Mouse (Mus musculus) hindbrain, embryonic 12.5 days (tissue): ENCODE data around the gene Clic4. TPM values are rescaled to one million over a fixed set of nuclear protein-coding genes. Genes with fewer than 3 reads are reported as not detected.

Source experiments
- ATAC-seq: fragments of 200-750 bp; cut with Nextera tagmentation; 2 replicates; pipeline ENCODE4 v1.8.0; 2017; ENCODE audit warnings: moderate TSS enrichment; ENCODE audit not compliant: low FRiP score
- H3K27ac ChIP-seq: fragments of 300-500 bp; sonication (generic); 2 replicates; pipeline ENCODE4 v1.5.1; 2016; ENCODE audit warnings: mild to moderate bottlenecking
- H3K27me3 ChIP-seq: fragments of 300-500 bp; sonication (generic); 2 replicates; pipeline ENCODE4 v1.6.1; 2016; ENCODE audit warnings: mild to moderate bottlenecking
- H3K36me3 ChIP-seq: fragments of 300-500 bp; sonication (generic); 2 replicates; pipeline ENCODE4 v1.6.1; 2016; ENCODE audit warnings: mild to moderate bottlenecking
- H3K4me1 ChIP-seq: fragments of 300-500 bp; sonication (generic); 2 replicates; pipeline ENCODE4 v1.6.1; 2016
- H3K4me2 ChIP-seq: fragments of 300-500 bp; sonication (generic); replicated peaks from 2 replicates; pipeline ENCODE4 v1.6.1; 2016; ENCODE audit warnings: mild to moderate bottlenecking
- H3K4me3 ChIP-seq: fragments of 300-500 bp; sonication (generic); 2 replicates; pipeline ENCODE4 v1.5.1; 2016; ENCODE audit warnings: mild to moderate bottlenecking
- H3K9ac ChIP-seq: fragments of 300-500 bp; sonication (generic); 2 replicates; pipeline ENCODE4 v1.6.1; 2016; ENCODE audit warnings: mild to moderate bottlenecking, moderate library complexity
- H3K9me3 ChIP-seq: fragments of 300-500 bp; sonication (generic); replicated peaks from 2 replicates; pipeline ENCODE4 v1.6.1; 2016; ENCODE audit warnings: mild to moderate bottlenecking
- WGBS: fragments of 180-500 bp; shearing (Covaris S2); methylation state at CpG from one replicate; pipeline ENCODE4 v1.1.7; 2016; 5-methylcytosine and 5-hydroxymethylcytosine counted together
- polyA plus RNA-seq: library from polyadenylated mRNA; unstranded; fragments of >200 nt; fragmentation: Nextera tagmentation; extraction: Ambion mirVana; gene quantifications from 2 replicates; pipeline ENCODE4 v1.2.1, GENCODE M21; 2016

The Clic4 gene
- polyA plus RNA-seq, result 159 TPM in 2 replicates

GRCm38 (mm10) chr4:135272640-135273306 lies at the start of gene Clic4:
Clic4 (minus strand) TSS chr4:135272814.
- peak within 1 kb of the TSS; percentile 92 for H3K4me3 ChIP-seq
- 0 out of 2 replicates have a peak, but pooled peaks cover 3% of the 10 kb centered on the region for H3K36me3 ChIP-seq
- peaks cover 27% of the 10 kb centered on the region for H3K27me3 ChIP-seq
- H3K9ac ChIP-seq, result peak within 1 kb of the TSS; percentile 89
- peak; percentile 98 for ATAC-seq
- no peaks in the 10 kb centered on the region for H3K9me3 ChIP-seq
- peaks cover 32% of the 10 kb centered on the region for H3K4me1 ChIP-seq
- H3K27ac ChIP-seq, result peak within 1 kb of the TSS; percentile 97
- 1% methylated on average over 51 of the region's 64 CpGs for WGBS
- peak within 1 kb of the TSS; percentile 80 for H3K4me2 ChIP-seq

DNA sequence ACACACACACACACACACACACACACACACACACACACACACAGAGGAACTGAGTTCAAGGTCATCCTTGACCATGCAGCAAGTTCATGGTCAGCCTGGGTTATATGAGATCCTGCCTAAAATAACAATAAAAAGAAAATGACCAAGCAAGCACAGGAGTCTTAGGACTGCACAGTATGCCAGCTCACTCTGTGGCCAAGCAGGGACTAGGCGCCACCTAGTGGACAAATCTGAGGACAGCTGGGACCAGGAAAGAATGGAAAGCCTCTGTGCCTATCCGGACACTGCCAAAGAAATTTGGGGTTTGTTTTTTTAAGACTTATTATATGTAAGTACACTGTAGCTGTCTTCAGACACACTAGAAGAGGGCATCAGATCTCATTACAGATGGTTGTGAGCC lies 45.4 kb upstream of the Clic4 start:
- no peak overlapping the region for H3K9ac ChIP-seq
- peaks cover 4% of the 10 kb centered on the region for H3K4me1 ChIP-seq
- H3K36me3 ChIP-seq, result peaks cover 80% of the 10 kb centered on the region
- no peak overlapping the region for H3K27ac ChIP-seq
- H3K4me2 ChIP-seq, result no peak overlapping the region
- H3K4me3 ChIP-seq, result no peak overlapping the region
- WGBS, result 22% methylated on average over 2 of the region's 2 CpGs
- peak; percentile 68; the same call in 1 of the 2 replicates for ATAC-seq
- no peaks in the 10 kb centered on the region for H3K27me3 ChIP-seq
- H3K9me3 ChIP-seq, result no peaks in the 10 kb centered on the region

- WGBS, result 95% methylated on average over 4 of the region's 4 CpGs
- H3K36me3 ChIP-seq, result peaks cover 76% of the 10 kb centered on the region
- ATAC-seq, result no peak
- H3K4me2 ChIP-seq, result no peak overlapping the region
- no peak overlapping the region for H3K4me3 ChIP-seq
- H3K4me1 ChIP-seq, result peaks cover 9% of the 10 kb centered on the region
- H3K9ac ChIP-seq, result no peak overlapping the region
- no peak overlapping the region for H3K27ac ChIP-seq
- H3K27me3 ChIP-seq, result no peaks in the 10 kb centered on the region
- no peaks in the 10 kb centered on the region for H3K9me3 ChIP-seq
These were observed 44.9 kb upstream of the Clic4 start for GRCm38 (mm10) chr4:135317539-135317938.

DNA sequence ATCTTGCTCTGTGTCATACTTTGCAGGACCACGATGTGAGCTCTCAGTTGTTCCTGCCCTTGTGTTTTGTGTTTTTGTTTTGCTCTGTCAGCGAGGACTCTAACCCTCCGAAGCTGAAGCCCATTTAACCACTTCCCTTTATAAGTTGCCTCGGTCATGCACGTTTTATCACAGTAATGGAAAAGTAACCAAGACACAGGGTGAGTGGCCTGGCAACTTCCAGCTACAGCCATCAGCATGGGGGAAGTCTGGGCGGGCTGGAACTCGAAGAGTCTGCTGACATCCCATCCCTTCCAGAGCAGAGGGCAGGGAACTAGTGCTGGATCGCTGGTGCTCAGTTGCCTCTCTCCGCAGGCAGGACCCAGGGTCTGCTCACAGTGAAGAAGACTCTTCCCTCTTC lies 42.7 kb upstream of the Clic4 start:
- Histone ChIP-seq H3K27ac (no peak overlapping the region), H3K36me3 (peaks cover 54% of the 10 kb centered on the region), H3K27me3 (no peaks in the 10 kb centered on the region), H3K4me2 (no peak overlapping the region), H3K4me3 (no peak overlapping the region), H3K4me1 (peaks cover 13% of the 10 kb centered on the region), H3K9me3 (no peaks in the 10 kb centered on the region), H3K9ac (no peak overlapping the region)
- WGBS, result 94% methylated on average over 9 of the region's 9 CpGs
- no peak for ATAC-seq

DNA sequence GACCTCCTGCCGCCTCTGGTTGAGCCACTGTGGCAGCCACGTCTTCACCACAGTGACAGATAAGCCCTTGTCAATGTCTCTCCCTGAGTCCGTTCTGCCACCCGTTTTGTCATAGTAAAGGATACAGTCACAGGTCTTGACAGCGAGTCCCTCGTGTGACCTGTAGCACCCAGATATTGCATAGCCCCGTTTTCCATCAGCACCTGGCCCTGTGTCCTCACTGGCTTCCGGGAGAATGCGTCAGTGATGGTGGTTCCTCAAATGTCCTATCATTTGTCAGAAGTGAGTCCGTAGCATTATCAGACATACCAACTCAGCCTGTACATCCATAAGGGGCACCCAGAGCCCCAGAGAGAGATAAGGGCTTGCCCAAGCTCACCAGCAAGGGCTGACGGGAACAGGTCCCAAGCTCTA lies 41.8 kb upstream of the Clic4 start:
- no peak overlapping the region for H3K4me2 ChIP-seq
- H3K4me3 ChIP-seq, result no peak overlapping the region
- peaks cover 14% of the 10 kb centered on the region for H3K4me1 ChIP-seq
- no peaks in the 10 kb centered on the region for H3K27me3 ChIP-seq
- no peak overlapping the region for H3K27ac ChIP-seq
- H3K9ac ChIP-seq, result no peak overlapping the region
- H3K36me3 ChIP-seq, result peaks cover 45% of the 10 kb centered on the region
- WGBS, result 85% methylated on average over 11 of the region's 11 CpGs
- no peak for ATAC-seq
- no peaks in the 10 kb centered on the region for H3K9me3 ChIP-seq

- H3K27me3 ChIP-seq, result no peaks in the 10 kb centered on the region
- no peak overlapping the region for H3K27ac ChIP-seq
- no peak overlapping the region for H3K4me2 ChIP-seq
- H3K36me3 ChIP-seq, result peaks cover 40% of the 10 kb centered on the region
- H3K9ac ChIP-seq, result no peak overlapping the region
- no peaks in the 10 kb centered on the region for H3K9me3 ChIP-seq
- no peak overlapping the region for H3K4me3 ChIP-seq
- 84% methylated on average over 9 of the region's 9 CpGs for WGBS
- ATAC-seq, result no peak
- peaks cover 20% of the 10 kb centered on the region for H3K4me1 ChIP-seq
These were observed 41.2 kb upstream of the Clic4 start for GRCm38 (mm10) chr4:135313761-135314241.

- Histone ChIP-seq H3K36me3 (peaks cover 34% of the 10 kb centered on the region), H3K9ac (no peak overlapping the region), H3K4me3 (no peak overlapping the region), H3K4me1 (peaks cover 21% of the 10 kb centered on the region), H3K27ac (0 out of 2 replicates have a peak overlapping the region, but pooled peaks have one; percentile 4), H3K4me2 (no peak overlapping the region), H3K27me3 (no peaks in the 10 kb centered on the region), H3K9me3 (no peaks in the 10 kb centered on the region)
- no peak for ATAC-seq
- 65% methylated on average over 17 of the region's 17 CpGs for WGBS
These were observed 40.6 kb upstream of the Clic4 start for GRCm38 (mm10) chr4:135313111-135313691.

- ATAC-seq, result no peak
- no peaks in the 10 kb centered on the region for H3K27me3 ChIP-seq
- H3K9ac ChIP-seq, result no peak overlapping the region
- H3K4me3 ChIP-seq, result no peak overlapping the region
- no peaks in the 10 kb centered on the region for H3K9me3 ChIP-seq
- H3K4me2 ChIP-seq, result no peak overlapping the region
- peaks cover 21% of the 10 kb centered on the region for H3K4me1 ChIP-seq
- WGBS, result 40% methylated on average over 4 of the region's 4 CpGs
- peaks cover 31% of the 10 kb centered on the region for H3K36me3 ChIP-seq
- peak overlapping the region; percentile 4; the same call in 1 of the 2 replicates for H3K27ac ChIP-seq
These were observed 40.1 kb upstream of the Clic4 start for GRCm38 (mm10) chr4:135312706-135313105.

- ATAC-seq, result no peak
- WGBS, result 83% methylated on average over 8 of the region's 8 CpGs
- H3K4me1 ChIP-seq, result peaks cover 25% of the 10 kb centered on the region
- H3K36me3 ChIP-seq, result peaks cover 12% of the 10 kb centered on the region
- no peak overlapping the region for H3K27ac ChIP-seq
- H3K9ac ChIP-seq, result no peak overlapping the region
- H3K27me3 ChIP-seq, result no peaks in the 10 kb centered on the region
- no peaks in the 10 kb centered on the region for H3K9me3 ChIP-seq
- no peak overlapping the region for H3K4me2 ChIP-seq
- H3K4me3 ChIP-seq, result no peak overlapping the region
These were observed 37.8 kb upstream of the Clic4 start for GRCm38 (mm10) chr4:135310371-135310770.

- no peak for ATAC-seq
- H3K27me3 ChIP-seq, result no peaks in the 10 kb centered on the region
- H3K9me3 ChIP-seq, result no peaks in the 10 kb centered on the region
- H3K4me1 ChIP-seq, result peaks cover 25% of the 10 kb centered on the region
- H3K36me3 ChIP-seq, result peaks cover 5% of the 10 kb centered on the region
- no peak overlapping the region for H3K4me3 ChIP-seq
- no peak overlapping the region for H3K27ac ChIP-seq
- H3K9ac ChIP-seq, result no peak overlapping the region
- 67% methylated on average over 5 of the region's 5 CpGs for WGBS
- H3K4me2 ChIP-seq, result no peak overlapping the region
These were observed 37.1 kb upstream of the Clic4 start for GRCm38 (mm10) chr4:135309726-135310125.

DNA sequence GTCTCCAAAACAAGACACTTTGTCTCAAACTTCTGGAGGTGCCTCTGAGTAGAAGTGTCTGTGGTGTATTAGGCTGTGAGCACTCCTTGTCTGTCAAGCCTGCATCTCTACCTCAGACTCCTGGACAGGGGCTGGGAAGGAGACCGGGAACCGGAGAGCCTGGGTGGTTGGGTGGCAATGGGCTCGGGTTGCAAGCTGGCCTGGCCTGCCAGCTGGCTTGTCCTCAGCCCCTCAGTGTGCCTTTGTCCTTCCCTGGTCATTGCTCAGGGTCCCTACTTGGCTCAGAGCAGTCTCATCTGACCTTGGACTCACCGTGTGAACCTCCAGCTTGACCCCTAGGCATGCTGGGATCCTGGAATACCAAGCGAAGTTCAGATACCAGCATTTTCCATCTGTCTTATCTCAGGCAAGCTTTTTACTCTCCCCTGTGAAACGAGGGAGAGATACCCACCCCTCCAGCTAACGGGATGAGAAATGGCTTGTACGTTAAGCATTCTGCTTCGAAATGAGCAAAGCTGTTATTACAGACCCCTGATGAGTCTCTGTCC lies 36.6 kb upstream of the Clic4 start:
- Histone ChIP-seq H3K9ac (no peak overlapping the region), H3K27ac (no peak overlapping the region), H3K9me3 (no peaks in the 10 kb centered on the region), H3K36me3 (no peaks in the 10 kb centered on the region), H3K4me1 (peaks cover 25% of the 10 kb centered on the region), H3K27me3 (no peaks in the 10 kb centered on the region), H3K4me3 (no peak overlapping the region), H3K4me2 (no peak overlapping the region)
- no peak for ATAC-seq
- 51% methylated on average over 9 of the region's 9 CpGs for WGBS

DNA sequence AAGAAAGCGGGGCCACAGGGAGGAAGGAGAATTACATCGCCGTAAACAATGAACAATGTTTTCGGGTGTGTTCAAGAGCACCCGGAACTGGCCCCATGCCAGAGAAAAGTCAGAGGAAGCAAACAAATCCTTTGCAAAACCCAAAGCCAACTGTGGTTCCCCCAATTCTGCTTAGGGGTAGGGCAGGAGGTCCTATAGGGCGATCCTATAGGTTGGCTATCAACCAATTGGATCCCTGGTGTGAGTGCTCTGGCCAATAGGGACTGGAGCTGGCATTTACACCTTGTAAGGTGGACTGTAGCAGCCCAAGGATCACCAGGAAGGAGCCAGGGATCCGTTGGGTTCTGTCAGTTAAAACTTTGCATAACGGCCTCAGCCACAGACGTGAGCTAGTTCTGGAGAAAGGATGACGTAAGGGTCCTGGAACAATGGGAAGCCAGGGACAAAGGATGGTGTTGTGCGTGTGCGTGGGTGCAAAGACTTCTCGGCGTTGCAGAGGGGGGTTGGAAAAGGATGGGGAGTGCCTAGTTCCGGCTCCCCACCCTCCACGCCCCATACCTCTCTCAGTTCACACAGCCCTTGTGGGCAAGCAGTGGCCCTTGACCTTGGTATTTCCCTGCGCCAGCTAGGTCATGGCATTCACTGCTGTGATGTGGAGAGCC lies 34.5 kb upstream of the Clic4 start:
- no peak overlapping the region for H3K9ac ChIP-seq
- peak overlapping the region; percentile 31 for H3K4me2 ChIP-seq
- H3K36me3 ChIP-seq, result no peaks in the 10 kb centered on the region
- ATAC-seq, result 0 out of 2 replicates have a peak, but pooled peaks have one; percentile 35
- no peaks in the 10 kb centered on the region for H3K9me3 ChIP-seq
- H3K27me3 ChIP-seq, result no peaks in the 10 kb centered on the region
- no peak overlapping the region for H3K4me3 ChIP-seq
- no peak overlapping the region for H3K27ac ChIP-seq
- peaks cover 13% of the 10 kb centered on the region; the same call in 1 of the 2 replicates for H3K4me1 ChIP-seq
- 38% methylated on average over 17 of the region's 17 CpGs for WGBS
